Mouse (Mus musculus) CH12.LX (cell line): ENCODE data around the gene Copa. TPM values are rescaled to one million over a fixed set of nuclear protein-coding genes. Genes with fewer than 3 reads are reported as not detected.
A peak's percentile ranks its signal among the peaks of the same experiment; 100 is the strongest.

Source experiments
- DNase-seq: peaks from one replicate; pipeline ENCODE4 v3.0.0-alpha.2; 2013; ENCODE audit errors: extremely low read depth
- H3K27ac ChIP-seq: 2 replicates; pipeline ENCODE4 v1.5.1; 2012; ENCODE audit warnings: low read depth, mild to moderate bottlenecking, control low read depth, moderate library complexity; ENCODE audit not compliant: insufficient read depth
- H3K27me3 ChIP-seq: replicated peaks from 2 replicates; pipeline ENCODE3; 2012; ENCODE audit warnings: inconsistent platforms
- H3K36me3 ChIP-seq, 2 experiments: replicated peaks in 1 of 2; 2 replicates each; pipeline versions ENCODE3 to v1.6.1; 2012; ENCODE audit warnings: inconsistent platforms in 1 of 2, low read length in 1 of 2, mild to moderate bottlenecking in 1 of 2, mixed read lengths in 1 of 2, moderate library complexity in 1 of 2; ENCODE audit not compliant: control insufficient read depth in 1 of 2, insufficient read depth in 1 of 2
- H3K4me1 ChIP-seq, 2 experiments: 2 replicates each; pipeline ENCODE4 v1.6.1; 2012; ENCODE audit warnings: inconsistent platforms in 1 of 2, moderate library complexity in 1 of 2; ENCODE audit not compliant: insufficient read depth in 2 of 2, control insufficient read depth in 1 of 2
- H3K4me2 ChIP-seq: 2 replicates; pipeline ENCODE4 v1.6.1; 2012; ENCODE audit warnings: low read depth, mild to moderate bottlenecking, control low read depth; ENCODE audit not compliant: poor library complexity, insufficient read depth, severe bottlenecking
- H3K4me3 ChIP-seq, 3 experiments: fragments of 150-350 bp in 1 of 3; sonication (generic) in 1 of 3; replicated peaks in 1 of 3; 2 replicates each; pipeline versions ENCODE3 to v1.5.1; 2011 to 2012; ENCODE audit warnings: low read depth in 2 of 3, low read length in 2 of 3, mild to moderate bottlenecking in 2 of 3, moderate library complexity in 2 of 3, control low read depth in 1 of 3, improper control_type of control experiment in 1 of 3, inconsistent platforms in 1 of 3, mixed read lengths in 1 of 3; ENCODE audit not compliant: poor library complexity in 1 of 3
- H3K79me2 ChIP-seq: replicated peaks from 2 replicates; pipeline ENCODE4 v1.6.1; 2012; ENCODE audit warnings: mild to moderate bottlenecking, moderate library complexity; ENCODE audit not compliant: control insufficient read depth, poor library complexity, insufficient read depth, severe bottlenecking; ENCODE audit errors: extremely low read depth
- H3K9ac ChIP-seq: 2 replicates; pipeline ENCODE4 v1.6.1; 2012; ENCODE audit warnings: low read depth, mild to moderate bottlenecking, control low read depth, moderate library complexity; ENCODE audit not compliant: insufficient read depth
- H3K9me3 ChIP-seq: replicated peaks from 2 replicates; pipeline ENCODE3; 2012; ENCODE audit warnings: low read length, inconsistent platforms, mixed read lengths
- BHLHE40 ChIP-seq: IDR thresholded peaks from 2 replicates; pipeline ENCODE4 v1.6.1; 2011; ENCODE audit warnings: mild to moderate bottlenecking, low read depth, low read length, improper control_type of control experiment
- CHD1 ChIP-seq: IDR thresholded peaks from 2 replicates; pipeline ENCODE4 v1.6.1; 2012; ENCODE audit warnings: low read depth, low read length, improper control_type of control experiment, inconsistent platforms
- CTCF ChIP-seq, 2 experiments: IDR thresholded peaks in 1 of 2; conservative IDR thresholded peaks in 1 of 2; 2 replicates each; pipeline ENCODE4 v1.5.1; 2011 to 2012; ENCODE audit warnings: low read depth in 2 of 2, low read length in 2 of 2, improper control_type of control experiment in 1 of 2, inconsistent platforms in 1 of 2, mild to moderate bottlenecking in 1 of 2, moderate library complexity in 1 of 2
- E2F4 ChIP-seq: IDR thresholded peaks from 2 replicates; pipeline ENCODE4 v1.6.1; 2011; ENCODE audit warnings: low read depth, low read length, improper control_type of control experiment; ENCODE audit not compliant: insufficient replicate concordance
- EP300 ChIP-seq: IDR thresholded peaks from 2 replicates; pipeline ENCODE4 v1.6.1; 2011; ENCODE audit warnings: low read length, improper control_type of control experiment
- HCFC1 ChIP-seq: IDR thresholded peaks from 2 replicates; pipeline ENCODE4 v1.6.1; 2012; ENCODE audit warnings: low read depth, mild to moderate bottlenecking, inconsistent platforms, low read length, improper control_type of control experiment
- IRF4 ChIP-seq: IDR thresholded peaks from 2 replicates; pipeline ENCODE4 v1.6.1; 2014; ENCODE audit warnings: low read depth, mild to moderate bottlenecking, inconsistent platforms, low read length, improper control_type of control experiment
- JUND ChIP-seq: conservative IDR thresholded peaks from 2 replicates; pipeline ENCODE4 v1.6.1; 2011; ENCODE audit warnings: low read depth, low read length, improper control_type of control experiment
- KAT2A ChIP-seq: IDR thresholded peaks from 2 replicates; pipeline ENCODE4 v1.6.1; 2012; ENCODE audit warnings: low read length, improper control_type of control experiment, inconsistent platforms; ENCODE audit not compliant: insufficient replicate concordance
- MAFK ChIP-seq: IDR thresholded peaks from 2 replicates; pipeline ENCODE4 v1.6.1; 2011; ENCODE audit warnings: low read length, improper control_type of control experiment; ENCODE audit not compliant: insufficient replicate concordance
- MAZ ChIP-seq: IDR thresholded peaks from 2 replicates; pipeline ENCODE4 v1.6.1; 2012; ENCODE audit warnings: low read depth, mild to moderate bottlenecking, inconsistent platforms, low read length, improper control_type of control experiment, moderate library complexity
- MEF2A ChIP-seq: IDR thresholded peaks from 2 replicates; pipeline ENCODE4 v1.6.1; 2014; ENCODE audit warnings: low read depth, mild to moderate bottlenecking, inconsistent platforms, low read length, improper control_type of control experiment, borderline replicate concordance
- MXI1 ChIP-seq: IDR thresholded peaks from 2 replicates; pipeline ENCODE4 v1.6.1; 2011; ENCODE audit warnings: mild to moderate bottlenecking, low read depth, low read length, improper control_type of control experiment
- NRF1 ChIP-seq: IDR thresholded peaks from 2 replicates; pipeline ENCODE4 v1.6.1; 2014; ENCODE audit warnings: low read depth, mild to moderate bottlenecking, inconsistent platforms, low read length, improper control_type of control experiment, moderate library complexity
- PAX5 ChIP-seq: IDR thresholded peaks from 2 replicates; pipeline ENCODE4 v1.6.1; 2012; ENCODE audit warnings: low read length, inconsistent platforms, mixed read lengths
- POLR2A ChIP-seq: IDR thresholded peaks from 2 replicates; pipeline ENCODE4 v1.6.1; 2011; ENCODE audit warnings: low read depth, mild to moderate bottlenecking, improper control_type of control experiment, low read length
- RAD21 ChIP-seq: IDR thresholded peaks from 2 replicates; pipeline ENCODE4 v1.6.1; 2011; ENCODE audit warnings: low read depth, mild to moderate bottlenecking, low read length, improper control_type of control experiment, moderate library complexity
- SIN3A ChIP-seq: IDR thresholded peaks from 2 replicates; pipeline ENCODE4 v1.6.1; 2012; ENCODE audit warnings: low read length, improper control_type of control experiment, inconsistent platforms
- SMC3 ChIP-seq: IDR thresholded peaks from 2 replicates; pipeline ENCODE4 v1.6.1; 2011; ENCODE audit warnings: low read depth, low read length, improper control_type of control experiment
- TBP ChIP-seq: conservative IDR thresholded peaks from 2 replicates; pipeline ENCODE4 v1.6.1; 2011; ENCODE audit warnings: low read depth, low read length, improper control_type of control experiment
- TCF12 ChIP-seq: IDR thresholded peaks from 2 replicates; pipeline ENCODE4 v1.6.1; 2014; ENCODE audit warnings: low read depth, mild to moderate bottlenecking, inconsistent platforms, low read length, improper control_type of control experiment
- UBTF ChIP-seq: IDR thresholded peaks from 2 replicates; pipeline ENCODE4 v1.6.1; 2012; ENCODE audit warnings: low read depth, mild to moderate bottlenecking, inconsistent platforms, low read length, improper control_type of control experiment, moderate library complexity
- USF1 ChIP-seq: IDR thresholded peaks from 2 replicates; pipeline ENCODE4 v1.6.1; 2014; ENCODE audit warnings: low read depth, mild to moderate bottlenecking, inconsistent platforms, low read length, improper control_type of control experiment
- USF2 ChIP-seq: conservative IDR thresholded peaks from 2 replicates; pipeline ENCODE4 v1.6.1; 2011; ENCODE audit warnings: low read depth, low read length, improper control_type of control experiment
- ZC3H11A ChIP-seq: IDR thresholded peaks from 2 replicates; pipeline ENCODE4 v1.6.1; 2012; ENCODE audit warnings: low read depth, mild to moderate bottlenecking, inconsistent platforms, low read length, improper control_type of control experiment
- ZNF384 ChIP-seq: IDR thresholded peaks from 2 replicates; pipeline ENCODE4 v1.6.1; 2012; ENCODE audit warnings: low read depth, low read length, improper control_type of control experiment, inconsistent platforms
- dilution Hi-C: fragments of 300-500 bp; cut with MboI; formaldehyde crosslinking; loops from 2 replicates; pipeline ENCODE4 v1.14.3; 2020; ENCODE audit warnings: low sequenced_read_pairs; ENCODE audit not compliant: extremely low pct_unique_long_range_greater_than_20kb, extremely low pct_ligation_motif_present
- in situ Hi-C: fragments of 300-500 bp; cut with MboI; formaldehyde crosslinking; loops from 3 replicates; pipeline ENCODE4 v1.14.3; 2019; ENCODE audit warnings: low sequenced_read_pairs, low pct_ligation_motif_present, low pct_unique_long_range_greater_than_20kb, mixed read lengths
- polyA plus RNA-seq: library from polyadenylated mRNA; unstranded; fragments of >175 nt; gene quantifications from 2 replicates; pipeline ENCODE4 v1.2.1, GENCODE M21; 2012; ENCODE audit warnings: low read depth; ENCODE audit not compliant: insufficient read length
- total RNA-seq, 2 experiments: library from RNA; depleted of rRNA; stranded (reverse); fragments of 300-350 nt in 1 of 2; fragments of >200 nt in 1 of 2; gene quantifications; 2 replicates each; pipeline ENCODE4 v1.2.3; 2012 to 2014

Copa gene
- total and polyA plus RNA-seq, 3 experiments, result 157 to 165 (median 158) TPM

DNA sequence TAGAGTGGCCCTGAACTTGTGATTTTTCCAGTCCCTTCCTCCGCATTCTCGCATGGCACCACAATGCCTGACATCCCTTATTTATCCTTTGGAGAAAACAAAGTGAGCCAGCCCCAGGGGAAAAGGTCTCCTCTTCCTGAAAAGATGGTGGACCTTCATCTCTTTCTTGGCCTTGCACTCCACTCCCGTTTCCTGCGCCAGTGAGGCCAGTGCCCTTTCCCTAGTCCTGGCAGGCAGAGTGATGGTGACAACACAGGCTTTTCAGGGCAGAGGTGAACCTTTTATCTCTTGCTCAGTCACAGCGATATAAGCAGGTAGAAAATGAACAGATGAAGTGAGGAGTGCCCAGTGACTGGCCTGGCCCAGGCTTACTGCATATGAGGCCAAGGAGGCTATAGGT, 45.2 kb downstream of the Copa start:
- H3K79me2 ChIP-seq, result peaks cover 8% of the 10 kb centered on the region
- peak overlapping the region; percentile 35 for H3K4me2 ChIP-seq
- no peaks in the 10 kb centered on the region for H3K27me3 ChIP-seq
- peak overlapping the region; percentile 91 to 93 (median 92) for H3K4me3 ChIP-seq
- no peaks in the 10 kb centered on the region for H3K9me3 ChIP-seq
- peaks cover 3 to 18% of the 10 kb centered on the region in 2 experiments for H3K4me1 ChIP-seq
- H3K27ac ChIP-seq, result no peak overlapping the region
- H3K9ac ChIP-seq, result peak overlapping the region; percentile 95
- no peak for DNase-seq
- no peak for TF ChIP-seq JUND
- TF ChIP-seq USF2, result no peak
- TF ChIP-seq MAZ, result no peak
- no peak for TF ChIP-seq UBTF
- TF ChIP-seq BHLHE40, result no peak
- no peak for TF ChIP-seq TCF12
- TF ChIP-seq MEF2A, result no peak
- no peak for TF ChIP-seq MAFK
- no peak for TF ChIP-seq RAD21
- TF ChIP-seq MXI1, result no peak
- no peak for TF ChIP-seq TBP
- TF ChIP-seq E2F4, result no peak
- TF ChIP-seq USF1, result no peak
- no peak for TF ChIP-seq POLR2A
- TF ChIP-seq EP300, result no peak
- TF ChIP-seq HCFC1, result no peak
- in situ Hi-C loops (no loop called here), dilution Hi-C loops (no loop called here)
- H3K36me3 ChIP-seq, result peaks cover 35 to 54% of the 10 kb centered on the region in 2 experiments

DNA sequence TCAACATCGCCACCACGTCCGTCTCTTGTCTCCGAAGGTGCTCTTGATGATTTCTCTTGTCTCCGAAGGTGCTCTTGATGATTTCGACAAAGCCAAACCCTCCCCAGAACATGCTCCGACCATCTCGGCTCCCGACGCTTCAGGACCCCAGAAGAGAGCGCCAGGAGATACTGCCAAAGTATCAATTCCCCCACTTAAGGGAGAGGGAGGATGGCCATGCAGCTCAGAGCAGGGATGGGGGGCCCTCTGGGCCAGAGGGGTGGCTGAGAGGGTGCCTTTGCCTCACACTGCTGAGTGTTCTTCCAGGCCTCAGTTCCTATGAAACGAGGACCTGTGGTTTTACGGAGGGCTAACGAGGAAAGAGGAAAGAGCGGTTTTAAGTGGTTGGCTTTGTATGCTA, 46.2 kb downstream of the Copa start:
- no peaks in the 10 kb centered on the region for H3K9me3 ChIP-seq
- no peak for TF ChIP-seq RAD21
- no peak for TF ChIP-seq PAX5
- no peak for TF ChIP-seq KAT2A
- no peak for TF ChIP-seq SMC3
- TF ChIP-seq TCF12, result no peak
- no peak for TF ChIP-seq NRF1
- TF ChIP-seq ZC3H11A, result no peak
- TF ChIP-seq CHD1, result no peak
- no peak for TF ChIP-seq IRF4
- no peak for TF ChIP-seq HCFC1
- TF ChIP-seq ZNF384, result no peak
- TF ChIP-seq CTCF (conservative IDR thresholded peaks at IDR 0.05 in 1 of 2, IDR thresholded peaks at IDR 0.05 in 1 of 2; ENCODE audit: low read depth in 2 of 2, low read length in 2 of 2), result no peak
- no peak for TF ChIP-seq MAFK
- TF ChIP-seq SIN3A, result no peak
- TF ChIP-seq EP300, result no peak
- TF ChIP-seq JUND, result no peak
- no peak for TF ChIP-seq USF1
- no peak for TF ChIP-seq POLR2A
- no peak for TF ChIP-seq MEF2A
- TF ChIP-seq BHLHE40, result no peak
- no peaks in the 10 kb centered on the region for H3K27me3 ChIP-seq
- H3K27ac ChIP-seq, result no peak overlapping the region
- no peak overlapping the region for H3K9ac ChIP-seq
- H3K36me3 ChIP-seq, result peaks cover 37 to 52% of the 10 kb centered on the region in 2 experiments
- no peak overlapping the region for H3K4me2 ChIP-seq
- H3K4me3 ChIP-seq, result no peak overlapping the region
- peaks cover 3 to 18% of the 10 kb centered on the region in 2 experiments for H3K4me1 ChIP-seq
- in situ Hi-C loops (no loop called here), dilution Hi-C loops (no loop called here)
- H3K79me2 ChIP-seq, result peaks cover 8% of the 10 kb centered on the region
- DNase-seq, result no peak
